Mouse (Mus musculus) erythroblast, embryonic 14.5 days (primary cell): Measurements from ENCODE around the gene Clps. TPM values are rescaled to one million over a fixed set of nuclear protein-coding genes. Genes with fewer than 3 reads are reported as not detected.
"Not testable (repeated sequence)": the region's sequence is repeated elsewhere in the genome, so short reads cannot be mapped to it uniquely, and the experiment has no call there.

Experiments used
- H3K27me3 ChIP-seq: 2 replicates; pipeline ENCODE4 v1.6.1; 2012; ENCODE audit warnings: inconsistent platforms; ENCODE audit not compliant: control insufficient read depth
- H3K36me3 ChIP-seq: 2 replicates; pipeline ENCODE4 v1.6.1; 2012; ENCODE audit warnings: mild to moderate bottlenecking, inconsistent platforms; ENCODE audit not compliant: control insufficient read depth
- H3K4me1 ChIP-seq: 2 replicates; pipeline ENCODE4 v1.6.1; 2012; ENCODE audit warnings: inconsistent platforms; ENCODE audit not compliant: control insufficient read depth
- H3K4me3 ChIP-seq: replicated peaks from 2 replicates; pipeline ENCODE3; 2012; ENCODE audit warnings: moderate library complexity, mild to moderate bottlenecking, inconsistent platforms
- H3K9me3 ChIP-seq: 2 replicates; pipeline ENCODE4 v1.6.1; 2012; ENCODE audit warnings: low read length, inconsistent platforms, mixed read lengths; ENCODE audit not compliant: control insufficient read depth
- GATA1 ChIP-seq: IDR thresholded peaks from 2 replicates; pipeline ENCODE4 v1.6.1; 2012; ENCODE audit warnings: low read length, inconsistent platforms, mixed read lengths
- TAL1 ChIP-seq: IDR thresholded peaks from 3 replicates; pipeline ENCODE4 v1.6.1; 2012; ENCODE audit warnings: low read length, inconsistent platforms, mixed read lengths
- polyA plus RNA-seq: library from polyadenylated mRNA; stranded (reverse); fragments of >175 nt; gene quantifications from 2 replicates; pipeline ENCODE4 v1.2.3, GENCODE M21; 2012

Clps gene
- polyA plus RNA-seq, 1 experiment = not detected

DNA sequence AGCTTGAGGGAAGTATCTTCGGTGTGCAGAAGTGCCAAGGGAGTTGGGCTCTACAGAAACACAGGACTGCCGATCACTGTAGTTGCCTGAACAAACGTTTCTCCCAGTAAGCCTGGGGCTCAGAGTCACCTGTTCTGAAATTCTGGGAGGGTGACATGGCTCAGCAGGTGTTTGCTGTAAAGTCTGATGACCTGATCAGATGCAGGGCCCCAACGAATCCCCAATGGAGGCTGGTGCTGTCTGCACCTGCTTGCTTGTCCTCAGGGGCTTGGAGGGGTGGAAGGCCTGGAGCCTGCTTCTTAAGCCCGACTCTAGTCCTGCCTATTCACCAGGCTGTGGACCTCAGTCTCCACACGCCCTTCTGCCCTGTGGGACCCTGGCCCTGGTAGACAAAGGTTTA is 2.8 kb downstream of the Clps start:
- Histone ChIP-seq H3K36me3 (no peaks in the 10 kb centered on the region), H3K4me3 (no peak overlapping the region), H3K27me3 (no peaks in the 10 kb centered on the region), H3K4me1 (peaks cover 7% of the 10 kb centered on the region), H3K9me3 (no peaks in the 10 kb centered on the region)
- TF ChIP-seq TAL1 = no peak
- TF ChIP-seq GATA1 = no peak

GRCm38 (mm10) chr17:28556635-28557396 is 3.8 kb downstream of the Clps start:
- H3K4me3 ChIP-seq = no peak overlapping the region
- no peaks in the 10 kb centered on the region for H3K27me3 ChIP-seq
- H3K36me3 ChIP-seq = no peaks in the 10 kb centered on the region

DNA sequence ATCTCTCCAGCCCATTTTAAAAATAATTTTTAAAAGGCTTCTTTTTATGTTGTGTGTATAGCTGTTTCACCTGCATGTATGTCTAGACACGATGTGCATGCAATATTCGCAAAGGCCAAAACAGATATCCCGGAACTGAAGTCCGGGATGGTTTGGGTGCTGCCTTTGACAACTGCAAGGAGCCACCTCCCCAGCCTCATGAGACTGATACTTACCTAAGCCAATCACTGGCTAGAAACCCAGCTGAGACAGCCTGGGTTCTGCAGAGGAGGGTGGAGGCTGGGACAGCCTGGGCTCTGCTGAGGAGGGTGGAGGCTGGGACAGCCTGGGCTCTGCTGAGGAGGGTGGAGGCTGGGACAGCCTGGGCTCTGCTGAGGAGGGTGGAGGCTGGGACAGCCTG is 6.5 kb downstream of the Clps start:
- H3K27me3 ChIP-seq = not testable (repeated sequence)

More at GRCm38 (mm10) chr17:28556635-28557396, 3.8 kb downstream of the Clps start:
- TF ChIP-seq GATA1 (no peak), TAL1 (no peak)
- Histone ChIP-seq H3K9me3 (no peaks in the 10 kb centered on the region), H3K4me1 (peaks cover 7% of the 10 kb centered on the region)

GRCm38 (mm10) chr17:28553040-28553793 is 7.3 kb downstream of the Clps start:
- Histone ChIP-seq H3K4me1 (peaks cover 7% of the 10 kb centered on the region), H3K4me3 (no peak overlapping the region), H3K27me3 (no peaks in the 10 kb centered on the region), H3K9me3 (no peaks in the 10 kb centered on the region), H3K36me3 (no peaks in the 10 kb centered on the region)
- TF ChIP-seq GATA1 (no peak), TAL1 (no peak)

More for the DNA sequence above, 6.5 kb downstream of the Clps start:
- H3K4me3 ChIP-seq, H3K4me1 ChIP-seq, H3K9me3 ChIP-seq, H3K36me3 ChIP-seq: not testable (repeated sequence)

- Histone ChIP-seq H3K36me3 (no peaks in the 10 kb centered on the region), H3K4me3 (no peak within 1 kb of the TSS), H3K4me1 (no peaks in the 10 kb centered on the region), H3K27me3 (no peaks in the 10 kb centered on the region), H3K9me3 (no peaks in the 10 kb centered on the region)
- TF ChIP-seq GATA1 (no peak), TAL1 (no peak)
These were observed 11.5 kb downstream of the Clps start, which contains the start of gene Clpsl2 for GRCm38 (mm10) chr17:28549111-28549510. Clpsl2 (plus strand) TSS chr17:28549411.

DNA sequence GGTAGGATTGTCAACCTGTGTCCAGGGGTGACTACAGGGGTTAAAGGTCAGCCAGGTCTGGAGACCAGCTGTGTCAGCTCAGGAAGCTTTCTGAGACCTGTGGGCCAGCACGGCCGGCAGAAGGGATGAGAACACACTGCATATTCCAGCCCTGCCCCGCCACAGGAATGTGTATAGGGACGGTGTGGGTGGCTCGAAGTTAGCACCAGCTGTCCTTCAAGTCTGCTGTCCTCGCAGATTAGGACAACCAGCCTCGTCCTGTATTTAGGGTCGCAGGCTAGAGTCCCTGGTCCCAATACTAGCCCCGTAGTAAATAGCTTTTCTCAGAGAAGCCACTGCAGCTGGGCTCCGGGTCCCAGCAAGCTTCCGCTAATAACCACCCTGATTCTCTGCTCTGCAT is 12.0 kb downstream of the Clps start:
- H3K4me1 ChIP-seq = no peaks in the 10 kb centered on the region

GRCm38 (mm10) chr17:28546925-28547324 is 13.6 kb downstream of the Clps start:
- peaks cover 4% of the 10 kb centered on the region for H3K9me3 ChIP-seq
- H3K27me3 ChIP-seq = no peaks in the 10 kb centered on the region
- TF ChIP-seq GATA1 = no peak
- no peak for TF ChIP-seq TAL1
- H3K4me1 ChIP-seq = no peaks in the 10 kb centered on the region
- H3K36me3 ChIP-seq = no peaks in the 10 kb centered on the region
- H3K4me3 ChIP-seq = no peak overlapping the region

More for the DNA sequence above, 12.0 kb downstream of the Clps start:
- no peaks in the 10 kb centered on the region for H3K27me3 ChIP-seq
- TF ChIP-seq GATA1 (no peak), TAL1 (no peak)
- H3K9me3 ChIP-seq = peaks cover 3% of the 10 kb centered on the region; the same call in 1 of the 2 replicates
- no peaks in the 10 kb centered on the region for H3K36me3 ChIP-seq
- no peak overlapping the region for H3K4me3 ChIP-seq

- H3K9me3 ChIP-seq = peaks cover 33% of the 10 kb centered on the region
- H3K36me3 ChIP-seq = no peaks in the 10 kb centered on the region
- no peaks in the 10 kb centered on the region for H3K4me1 ChIP-seq
- no peak for TF ChIP-seq GATA1
- TF ChIP-seq TAL1 = no peak
- peaks cover 2% of the 10 kb centered on the region for H3K27me3 ChIP-seq
- no peak overlapping the region for H3K4me3 ChIP-seq
These were observed 22.7 kb downstream of the Clps start for GRCm38 (mm10) chr17:28537881-28538280.

DNA sequence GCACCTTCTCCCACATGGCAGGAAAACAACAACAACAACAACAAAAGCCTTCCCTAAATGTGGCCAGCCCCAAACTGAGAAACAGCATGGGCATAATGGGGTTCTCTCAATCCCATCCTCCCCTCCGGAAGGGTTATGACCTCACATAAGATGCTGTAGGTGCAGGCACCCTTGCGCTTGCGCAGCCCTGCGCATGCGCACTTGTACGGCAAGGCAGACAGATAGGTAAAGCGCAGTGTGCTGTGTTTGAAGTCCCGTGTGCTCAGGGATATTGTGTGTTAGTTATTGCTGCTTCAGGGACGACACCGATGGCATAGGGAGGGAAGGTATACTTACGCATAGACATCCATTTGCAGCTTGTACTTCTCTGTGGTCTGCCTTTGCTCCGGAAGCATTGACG is 27.2 kb downstream of the Clps start:
- peaks cover 9% of the 10 kb centered on the region for H3K27me3 ChIP-seq
- H3K36me3 ChIP-seq = no peaks in the 10 kb centered on the region
- H3K9me3 ChIP-seq = peaks cover 5% of the 10 kb centered on the region
- H3K4me1 ChIP-seq = no peaks in the 10 kb centered on the region
- TF ChIP-seq GATA1 (no peak), TAL1 (no peak)
- no peak overlapping the region for H3K4me3 ChIP-seq

DNA sequence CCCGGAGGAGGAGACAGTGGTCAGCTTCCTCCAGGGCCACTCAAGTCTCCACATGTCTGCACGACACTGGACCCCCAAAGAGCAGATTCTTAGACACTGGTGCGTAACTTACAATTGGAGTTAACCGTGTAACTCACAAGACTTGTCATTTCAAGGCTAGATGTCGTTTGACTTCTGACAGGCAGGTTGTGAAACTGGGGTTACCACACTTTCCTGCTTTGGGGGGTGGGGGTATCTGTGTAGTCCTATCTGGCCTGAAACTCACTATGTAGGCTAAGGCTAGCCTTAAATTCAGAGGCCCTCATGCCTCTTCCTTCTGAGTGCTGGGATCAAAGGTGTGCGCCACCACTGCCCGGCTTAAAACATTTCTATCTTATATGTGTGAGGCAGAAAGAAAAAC is 28.0 kb downstream of the Clps start:
- H3K4me3 ChIP-seq = no peak overlapping the region
- no peaks in the 10 kb centered on the region for H3K9me3 ChIP-seq
- H3K4me1 ChIP-seq = no peaks in the 10 kb centered on the region
- peaks cover 7% of the 10 kb centered on the region for H3K27me3 ChIP-seq
- no peaks in the 10 kb centered on the region for H3K36me3 ChIP-seq
- TF ChIP-seq GATA1 (no peak), TAL1 (no peak)
